Mouse (Mus musculus) liver, embryonic 16.5 days (tissue): ENCODE data around the gene Car5a. TPM values are rescaled to one million over a fixed set of nuclear protein-coding genes. Genes with fewer than 3 reads are reported as not detected.

Experiments
- ATAC-seq: fragments of 200-750 bp; cut with Nextera tagmentation; 2 replicates; pipeline ENCODE4 v1.8.0; 2017; ENCODE audit warnings: low read depth, mild to moderate bottlenecking, moderate number of reproducible peaks, moderate library complexity
- H3K27ac ChIP-seq: fragments of 300-500 bp; sonication (generic); 2 replicates; pipeline ENCODE4 v1.5.1; 2014; ENCODE audit warnings: mild to moderate bottlenecking, low read length
- H3K27me3 ChIP-seq: fragments of 300-500 bp; sonication (generic); 2 replicates; pipeline ENCODE4 v1.6.1; 2014; ENCODE audit warnings: low read depth, low read length, mixed read lengths; ENCODE audit not compliant: control insufficient read depth, insufficient read depth
- H3K36me3 ChIP-seq: fragments of 300-500 bp; sonication (generic); 2 replicates; pipeline ENCODE4 v1.6.1; 2014; ENCODE audit warnings: mild to moderate bottlenecking; ENCODE audit not compliant: control insufficient read depth, insufficient read depth
- H3K4me1 ChIP-seq: fragments of 300-500 bp; sonication (generic); 2 replicates; pipeline ENCODE4 v1.6.1; 2014; ENCODE audit warnings: low read depth, low read length, mixed read lengths; ENCODE audit not compliant: control insufficient read depth
- H3K4me2 ChIP-seq: fragments of 300-500 bp; sonication (generic); 2 replicates; pipeline ENCODE4 v1.6.1; 2014; ENCODE audit warnings: low read depth, low read length, mixed read lengths
- H3K4me3 ChIP-seq: fragments of 300-500 bp; sonication (generic); 2 replicates; pipeline ENCODE4 v1.5.1; 2014; ENCODE audit warnings: low read depth, mild to moderate bottlenecking, low read length
- H3K9ac ChIP-seq: fragments of 300-500 bp; sonication (generic); 2 replicates; pipeline ENCODE4 v1.6.1; 2014; ENCODE audit warnings: low read depth, low read length
- H3K9me3 ChIP-seq: fragments of 300-500 bp; sonication (generic); replicated peaks from 2 replicates; pipeline ENCODE4 v1.6.1; 2016; ENCODE audit warnings: low read length; ENCODE audit not compliant: control insufficient read depth
- WGBS: fragments of 180-500 bp; shearing (Covaris S2); extraction: QIAGEN DNeasy Blood & Tissue Kit; methylation state at CpG from one replicate; pipeline ENCODE4 v1.1.7; 2014; ENCODE audit not compliant: insufficient replicate concordance; 5-methylcytosine and 5-hydroxymethylcytosine counted together
- polyA plus RNA-seq: library from polyadenylated mRNA; unstranded; fragments of >200 nt; fragmentation: Nextera tagmentation; extraction: Ambion mirVana; gene quantifications from 2 replicates; pipeline ENCODE4 v1.2.1, GENCODE M21; 2015

Gene Car5a
- polyA plus RNA-seq, 1 experiment from 2014 or later, result 8.4 TPM

- 71% methylated on average over 8 of the region's 8 CpGs for WGBS
- ATAC-seq, result no peak
- peaks cover 25% of the 10 kb centered on the region for H3K36me3 ChIP-seq
These were observed 33.3 kb upstream of the Car5a start for GRCm38 (mm10) chr8:121977819-121978590.

GRCm38 (mm10) chr8:121973906-121974305, 29.2 kb upstream of the Car5a start:
- ATAC-seq, result no peak
- 97% methylated on average over 28 of the region's 28 CpGs for WGBS
- Histone ChIP-seq H3K27me3 (no peaks in the 10 kb centered on the region), H3K4me1 (no peaks in the 10 kb centered on the region), H3K9ac (no peak overlapping the region), H3K36me3 (peaks cover 17% of the 10 kb centered on the region), H3K9me3 (no peaks in the 10 kb centered on the region), H3K4me2 (no peak overlapping the region), H3K27ac (no peak overlapping the region), H3K4me3 (no peak overlapping the region)

More at GRCm38 (mm10) chr8:121977819-121978590, 33.3 kb upstream of the Car5a start:
- no peak overlapping the region for H3K27ac ChIP-seq
- H3K27me3 ChIP-seq, result no peaks in the 10 kb centered on the region
- no peak overlapping the region for H3K4me3 ChIP-seq
- H3K9ac ChIP-seq, result no peak overlapping the region
- H3K4me2 ChIP-seq, result no peak overlapping the region
- no peaks in the 10 kb centered on the region for H3K4me1 ChIP-seq
- no peaks in the 10 kb centered on the region for H3K9me3 ChIP-seq

GRCm38 (mm10) chr8:121971488-121972058, 26.9 kb upstream of the Car5a start:
- ATAC-seq, result no peak
- Histone ChIP-seq H3K27me3 (no peaks in the 10 kb centered on the region), H3K9ac (no peak overlapping the region), H3K4me1 (peaks cover 14% of the 10 kb centered on the region), H3K9me3 (no peaks in the 10 kb centered on the region), H3K27ac (no peak overlapping the region), H3K36me3 (peaks cover 14% of the 10 kb centered on the region), H3K4me2 (no peak overlapping the region), H3K4me3 (no peak overlapping the region)
- 53% methylated on average over 17 of the region's 17 CpGs for WGBS

GRCm38 (mm10) chr8:121970225-121970624, 25.5 kb upstream of the Car5a start:
- no peak overlapping the region for H3K9ac ChIP-seq

GRCm38 (mm10) chr8:121968542-121968941, 23.8 kb upstream of the Car5a start:
- H3K36me3 ChIP-seq, result no peaks in the 10 kb centered on the region; the same call in 1 of the 2 replicates
- H3K4me1 ChIP-seq, result peaks cover 18% of the 10 kb centered on the region
- H3K9ac ChIP-seq, result no peak overlapping the region
- no peak overlapping the region for H3K4me2 ChIP-seq
- whole genome bisulfite sequencing, result 41% methylated on average over 4 of the region's 4 CpGs
- H3K27ac ChIP-seq, result no peak overlapping the region
- ATAC-seq, result no peak
- H3K4me3 ChIP-seq, result no peak overlapping the region
- no peaks in the 10 kb centered on the region for H3K9me3 ChIP-seq
- H3K27me3 ChIP-seq, result no peaks in the 10 kb centered on the region

More at GRCm38 (mm10) chr8:121970225-121970624, 25.5 kb upstream of the Car5a start:
- no peaks in the 10 kb centered on the region for H3K9me3 ChIP-seq
- H3K4me2 ChIP-seq, result no peak overlapping the region
- H3K27me3 ChIP-seq, result no peaks in the 10 kb centered on the region
- H3K27ac ChIP-seq, result no peak overlapping the region
- no peak for ATAC-seq
- H3K36me3 ChIP-seq, result peaks cover 6% of the 10 kb centered on the region
- 82% methylated on average over 8 of the region's 8 CpGs for WGBS
- H3K4me1 ChIP-seq, result peaks cover 18% of the 10 kb centered on the region
- no peak overlapping the region for H3K4me3 ChIP-seq

- 63% methylated on average over 4 of the region's 4 CpGs for WGBS
- Histone ChIP-seq H3K9ac (no peak overlapping the region), H3K9me3 (no peaks in the 10 kb centered on the region), H3K4me1 (peaks cover 18% of the 10 kb centered on the region), H3K27me3 (no peaks in the 10 kb centered on the region), H3K36me3 (no peaks in the 10 kb centered on the region; the same call in 1 of the 2 replicates), H3K4me2 (no peak overlapping the region), H3K27ac (no peak overlapping the region), H3K4me3 (no peak overlapping the region)
- ATAC-seq, result no peak
These were observed 23.3 kb upstream of the Car5a start for GRCm38 (mm10) chr8:121967977-121968376.

- Histone ChIP-seq H3K4me3 (no peak overlapping the region), H3K36me3 (no peaks in the 10 kb centered on the region; the same call in 1 of the 2 replicates), H3K4me2 (no peak overlapping the region), H3K27ac (no peak overlapping the region), H3K4me1 (peaks cover 21% of the 10 kb centered on the region), H3K27me3 (no peaks in the 10 kb centered on the region), H3K9me3 (no peaks in the 10 kb centered on the region), H3K9ac (no peak overlapping the region)
- 0 out of 2 replicates have a peak, but pooled peaks have one; percentile 24 for ATAC-seq
- 66% methylated on average over 7 of the region's 7 CpGs for WGBS
These were observed 22.2 kb upstream of the Car5a start for GRCm38 (mm10) chr8:121966714-121967448.

GRCm38 (mm10) chr8:121966110-121966509, 21.4 kb upstream of the Car5a start:
- H3K4me3 ChIP-seq, result no peak overlapping the region

More at GRCm38 (mm10) chr8:121966110-121966509, 21.4 kb upstream of the Car5a start:
- H3K9me3 ChIP-seq, result no peaks in the 10 kb centered on the region
- H3K27me3 ChIP-seq, result no peaks in the 10 kb centered on the region
- no peak overlapping the region for H3K27ac ChIP-seq
- H3K4me2 ChIP-seq, result no peak overlapping the region
- no peaks in the 10 kb centered on the region; the same call in 1 of the 2 replicates for H3K36me3 ChIP-seq
- WGBS, result 68% methylated on average over 5 of the region's 5 CpGs
- peaks cover 21% of the 10 kb centered on the region for H3K4me1 ChIP-seq
- no peak overlapping the region for H3K9ac ChIP-seq
- no peak for ATAC-seq
